Mouse (Mus musculus) stomach, embryonic 15.5 days (tissue): Measurements from ENCODE around the gene Mvb12a. TPM values are rescaled to one million over a fixed set of nuclear protein-coding genes. Genes with fewer than 3 reads are reported as not detected.

Experiments used
- ATAC-seq: fragments of 200-750 bp; cut with Nextera tagmentation; 2 replicates; pipeline ENCODE4 v1.8.0; 2017; ENCODE audit warnings: low read depth, moderate number of reproducible peaks, moderate TSS enrichment; ENCODE audit not compliant: insufficient read depth, low FRiP score
- H3K27ac ChIP-seq: fragments of 300-500 bp; sonication (generic); 2 replicates; pipeline ENCODE4 v1.5.1; 2015; ENCODE audit warnings: mild to moderate bottlenecking, inconsistent platforms
- H3K27me3 ChIP-seq: fragments of 300-500 bp; sonication (generic); replicated peaks from 2 replicates; pipeline ENCODE4 v1.6.1; 2015; ENCODE audit warnings: inconsistent platforms
- H3K36me3 ChIP-seq: fragments of 300-500 bp; sonication (generic); 2 replicates; pipeline ENCODE4 v1.6.1; 2015; ENCODE audit warnings: inconsistent platforms
- H3K4me1 ChIP-seq: fragments of 300-500 bp; sonication (generic); 2 replicates; pipeline ENCODE4 v1.6.1; 2015; ENCODE audit warnings: inconsistent platforms
- H3K4me2 ChIP-seq: fragments of 300-500 bp; sonication (generic); 2 replicates; pipeline ENCODE4 v1.6.1; 2015; ENCODE audit warnings: mild to moderate bottlenecking, inconsistent platforms
- H3K4me3 ChIP-seq: fragments of 300-500 bp; sonication (generic); replicated peaks from 2 replicates; pipeline ENCODE4 v1.5.1; 2015; ENCODE audit warnings: inconsistent platforms
- H3K9ac ChIP-seq: fragments of 300-500 bp; sonication (generic); 2 replicates; pipeline ENCODE4 v1.6.1; 2015; ENCODE audit warnings: inconsistent platforms
- H3K9me3 ChIP-seq: fragments of 300-500 bp; sonication (generic); 2 replicates; pipeline ENCODE4 v1.6.1; 2016; ENCODE audit warnings: inconsistent platforms
- WGBS: fragments of 180-500 bp; shearing (Covaris S2); methylation state at CpG from one replicate; pipeline ENCODE4 v1.1.7; 2015; 5-methylcytosine and 5-hydroxymethylcytosine counted together
- polyA plus RNA-seq: library from polyadenylated mRNA; unstranded; fragments of >200 nt; fragmentation: Nextera tagmentation; extraction: Ambion mirVana; gene quantifications from 2 replicates; pipeline ENCODE4 v1.2.1, GENCODE M21; 2015

Gene Mvb12a
- polyA plus RNA-seq, 1 experiment from 2014 or later = 97.6 TPM

DNA sequence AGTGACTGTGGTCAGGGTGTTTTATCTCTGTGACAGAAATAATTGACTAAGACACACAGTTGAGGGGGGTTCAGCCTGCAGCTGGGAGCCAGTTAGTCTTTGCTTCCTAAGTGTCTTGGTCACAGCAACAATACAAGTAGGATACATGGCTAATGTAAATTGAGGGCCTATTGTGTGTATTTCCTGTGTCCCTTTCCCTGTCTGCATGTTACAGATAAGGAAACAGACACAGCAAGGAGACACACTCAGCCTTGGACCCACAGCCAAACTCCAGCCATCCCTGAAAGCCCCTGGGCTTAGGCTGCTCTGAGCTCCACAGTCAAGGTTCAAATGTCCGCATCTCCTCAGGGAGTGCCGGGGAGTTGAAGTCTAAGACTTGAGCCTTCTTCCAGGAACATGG lies 11.9 kb downstream of the Mvb12a start:
- Histone ChIP-seq H3K27me3 (peaks cover 29% of the 10 kb centered on the region), H3K9me3 (no peaks in the 10 kb centered on the region), H3K4me3 (no peak overlapping the region), H3K4me1 (peaks cover 9% of the 10 kb centered on the region; the same call in 1 of the 2 replicates), H3K36me3 (no peaks in the 10 kb centered on the region), H3K27ac (no peak overlapping the region), H3K9ac (no peak overlapping the region), H3K4me2 (no peak overlapping the region)
- WGBS = 84% methylated on average over 2 of the region's 2 CpGs
- ATAC-seq = no peak

DNA sequence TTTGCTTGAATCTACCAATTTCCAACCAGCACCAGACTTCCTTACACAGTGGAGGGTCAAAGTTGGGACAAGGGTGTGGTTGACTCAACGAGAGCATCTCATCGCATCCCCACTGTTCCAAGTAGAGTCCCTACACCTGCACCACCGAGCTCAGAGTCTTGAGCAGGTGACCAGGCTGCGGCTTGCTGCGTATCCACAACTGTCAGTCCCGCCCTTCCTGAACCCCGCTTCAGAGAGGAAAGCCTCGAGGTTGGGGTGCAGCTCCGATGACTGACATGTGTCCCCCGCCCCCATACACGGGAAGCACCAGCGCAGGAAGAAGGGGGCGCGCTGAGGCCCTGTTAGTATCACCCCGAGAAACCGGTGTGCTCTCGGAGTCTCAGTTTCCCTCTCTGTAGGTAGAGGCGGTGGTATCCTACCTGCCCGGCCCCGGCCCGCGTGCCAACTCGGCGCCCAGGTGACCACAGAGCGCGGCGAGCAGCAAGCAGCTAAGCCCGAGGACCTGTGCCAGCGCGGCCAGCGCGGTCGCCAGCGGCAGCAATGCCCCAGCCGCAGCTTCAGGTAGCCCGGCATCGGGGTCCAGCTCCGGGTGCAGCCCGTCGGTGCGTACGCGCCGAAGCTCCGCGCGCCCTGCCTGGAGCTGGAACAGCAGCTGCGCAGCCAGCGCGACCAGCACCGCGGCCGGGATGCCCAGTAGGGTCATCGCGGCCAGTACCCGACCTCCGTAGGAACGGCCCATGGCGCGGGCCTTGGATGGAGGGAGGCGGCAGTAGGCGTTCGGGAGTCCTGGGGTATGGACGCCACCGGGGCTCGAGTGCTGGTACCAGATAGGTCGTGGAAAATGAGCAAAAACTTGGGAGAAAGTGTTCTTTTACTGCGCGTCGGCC lies 15.6 kb downstream of the Mvb12a start, which contains the start of gene Tmem221:
Tmem221 (minus strand) TSS at position 801 of the 887 bp plus-strand sequence.
- peak; percentile 32 for ATAC-seq
- Histone ChIP-seq H3K4me2 (peak within 1 kb of the TSS; percentile 91), H3K4me1 (peaks cover 17% of the 10 kb centered on the region; the same call in 1 of the 2 replicates), H3K27me3 (peaks cover 49% of the 10 kb centered on the region), H3K4me3 (peak within 1 kb of the TSS; percentile 48), H3K9ac (peak within 1 kb of the TSS; percentile 25; the same call in 1 of the 2 replicates), H3K27ac (no peak within 1 kb of the TSS), H3K36me3 (no peaks in the 10 kb centered on the region), H3K9me3 (no peaks in the 10 kb centered on the region)
- WGBS = 3% methylated on average over 70 of the region's 70 CpGs

DNA sequence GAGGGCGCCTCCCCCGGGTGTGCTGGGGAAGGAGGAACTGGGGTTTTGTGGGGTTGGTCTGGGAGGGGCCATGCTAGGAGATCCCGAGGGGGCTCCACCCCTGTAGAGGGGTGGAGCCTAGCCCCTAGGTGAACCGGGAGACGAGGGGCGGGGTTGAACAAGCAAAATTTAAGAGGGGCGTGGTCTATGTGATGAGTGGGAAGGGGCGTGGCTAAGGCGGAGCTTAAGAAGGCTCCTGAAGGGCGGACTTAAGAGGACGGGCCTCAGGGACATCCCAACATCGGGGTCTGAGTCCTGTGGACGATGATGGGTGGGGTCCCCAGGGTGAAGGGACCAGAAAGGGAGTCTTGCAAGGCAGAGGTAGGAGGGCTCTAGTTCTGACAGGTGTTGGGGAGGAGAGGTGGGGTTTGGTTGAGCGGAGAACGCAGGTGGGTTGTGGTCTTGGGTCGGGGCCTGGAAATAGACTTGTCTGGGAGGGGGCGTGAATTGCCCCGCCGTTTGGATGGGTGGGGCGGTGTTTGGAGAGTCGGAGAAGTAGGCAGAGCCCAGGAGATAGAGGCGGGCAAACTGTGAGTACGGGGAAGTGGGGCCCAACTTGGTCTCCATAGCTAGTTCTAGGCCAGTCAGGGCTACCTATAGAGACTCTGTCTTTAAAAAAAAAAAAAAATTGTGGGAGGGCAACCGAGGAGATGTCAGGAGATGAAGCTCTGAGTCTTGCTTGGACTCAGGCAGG lies 16.4 kb downstream of the Mvb12a start:
- 2% methylated on average over 24 of the region's 24 CpGs for whole genome bisulfite sequencing

DNA sequence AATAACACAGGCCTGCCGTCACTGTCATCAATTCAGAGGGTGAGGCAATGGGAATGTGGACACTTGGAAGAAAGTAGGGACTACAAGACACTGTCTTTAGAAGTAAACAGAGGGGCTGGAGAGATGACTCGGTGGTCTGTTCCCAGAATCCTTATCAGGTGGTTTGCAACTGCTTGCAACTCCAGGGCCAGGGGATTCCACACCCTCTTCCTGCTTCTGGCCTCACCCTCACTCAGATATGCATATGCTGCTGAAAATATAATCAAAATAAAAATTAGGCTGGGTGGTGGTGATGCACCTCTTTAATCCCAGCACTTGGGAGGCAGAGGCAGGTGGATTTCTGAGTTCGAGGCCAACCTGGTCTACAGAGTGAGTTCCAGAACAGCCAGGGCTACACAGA lies 17.3 kb downstream of the Mvb12a start:
- peaks cover 17% of the 10 kb centered on the region; the same call in 1 of the 2 replicates for H3K4me1 ChIP-seq
- H3K9me3 ChIP-seq = no peaks in the 10 kb centered on the region
- no peaks in the 10 kb centered on the region for H3K36me3 ChIP-seq
- WGBS = 64% methylated on average over 3 of the region's 3 CpGs
- no peak overlapping the region for H3K4me2 ChIP-seq
- no peak for ATAC-seq
- no peak overlapping the region for H3K9ac ChIP-seq
- H3K4me3 ChIP-seq = no peak overlapping the region
- H3K27me3 ChIP-seq = peaks cover 49% of the 10 kb centered on the region
- H3K27ac ChIP-seq = no peak overlapping the region

More for the DNA sequence above, 16.4 kb downstream of the Mvb12a start:
- Histone ChIP-seq H3K4me1 (peaks cover 17% of the 10 kb centered on the region; the same call in 1 of the 2 replicates), H3K9ac (no peak overlapping the region), H3K27ac (no peak overlapping the region), H3K27me3 (peaks cover 49% of the 10 kb centered on the region), H3K4me3 (peak overlapping the region; percentile 48), H3K36me3 (no peaks in the 10 kb centered on the region), H3K4me2 (peak overlapping the region; percentile 91), H3K9me3 (no peaks in the 10 kb centered on the region)
- peak; percentile 64 for ATAC-seq

DNA sequence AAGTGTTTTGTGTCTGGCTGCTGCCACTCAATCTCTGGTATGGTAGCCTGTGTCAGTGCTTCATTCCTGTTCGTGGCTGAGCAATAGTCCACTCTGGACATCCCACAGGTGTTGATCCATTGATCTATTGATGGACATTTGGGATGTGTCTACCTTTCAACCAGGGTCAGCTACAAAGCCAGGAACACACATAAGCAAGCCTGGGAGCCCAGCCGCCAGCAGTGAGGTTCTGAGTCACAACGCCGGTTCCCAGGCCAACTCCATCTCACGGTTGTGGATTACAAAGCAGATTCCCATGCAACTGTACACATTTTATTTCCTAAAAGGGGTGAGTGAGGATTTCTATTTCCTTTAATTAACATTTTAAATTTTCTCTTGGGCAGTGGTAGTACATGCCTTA lies 18.0 kb downstream of the Mvb12a start:
- WGBS = 83% methylated on average over 5 of the region's 5 CpGs
- H3K4me3 ChIP-seq = no peak overlapping the region
- no peak overlapping the region for H3K4me2 ChIP-seq
- no peak for ATAC-seq
- no peak overlapping the region for H3K9ac ChIP-seq
- H3K27me3 ChIP-seq = peaks cover 49% of the 10 kb centered on the region
- H3K9me3 ChIP-seq = no peaks in the 10 kb centered on the region
- no peaks in the 10 kb centered on the region for H3K36me3 ChIP-seq
- no peak overlapping the region for H3K27ac ChIP-seq
- H3K4me1 ChIP-seq = peaks cover 17% of the 10 kb centered on the region; the same call in 1 of the 2 replicates

DNA sequence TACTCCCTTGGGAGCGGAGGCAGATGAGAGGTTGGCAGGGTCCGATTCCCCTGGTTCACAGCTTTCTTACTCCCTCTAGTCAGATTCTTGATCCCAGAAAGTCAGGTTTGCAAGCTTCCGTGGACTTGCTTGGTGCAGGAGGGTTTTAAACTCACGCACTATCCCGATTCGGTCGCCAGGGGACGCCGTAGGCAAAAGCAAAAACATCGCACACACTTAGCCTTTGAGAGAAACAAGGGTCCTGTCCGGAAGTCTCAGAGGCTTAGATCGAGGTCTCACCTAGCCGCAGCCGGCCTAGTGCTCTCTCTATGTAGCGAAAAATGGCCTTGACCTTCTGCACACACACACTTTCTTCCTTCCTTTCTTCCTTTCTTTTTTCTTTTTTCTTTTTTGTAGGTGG lies 18.7 kb downstream of the Mvb12a start:
- 4% methylated on average over 15 of the region's 15 CpGs for WGBS
- peaks cover 49% of the 10 kb centered on the region for H3K27me3 ChIP-seq
- ATAC-seq = no peak; the same call in 1 of the 2 replicates

DNA sequence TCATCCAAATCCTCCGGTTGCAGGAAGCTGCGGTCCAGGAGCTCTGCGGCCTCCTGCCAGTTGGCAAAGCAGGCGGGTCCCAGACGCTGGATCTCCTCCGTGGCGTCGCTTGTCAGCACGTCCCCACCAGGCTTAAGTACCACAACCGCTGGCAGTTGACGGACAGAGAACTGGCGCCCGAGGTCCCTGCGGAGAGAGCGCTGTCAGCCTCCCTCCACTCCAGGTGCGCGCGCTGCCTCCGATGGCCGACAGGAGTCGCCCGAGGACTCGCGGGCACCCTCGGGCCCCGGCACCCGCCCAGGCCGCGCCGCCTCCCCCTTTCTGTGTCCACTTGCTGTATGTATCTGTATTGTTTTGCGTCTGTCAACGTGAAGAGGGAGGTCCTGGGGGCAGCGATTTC lies 20.0 kb downstream of the Mvb12a start:
- H3K4me1 ChIP-seq = peaks cover 17% of the 10 kb centered on the region; the same call in 1 of the 2 replicates
- no peak for ATAC-seq
- 1% methylated on average over 33 of the region's 33 CpGs for WGBS
- peaks cover 38% of the 10 kb centered on the region for H3K27me3 ChIP-seq
- peak overlapping the region; percentile 27 for H3K4me3 ChIP-seq
- H3K9me3 ChIP-seq = no peaks in the 10 kb centered on the region
- no peaks in the 10 kb centered on the region for H3K36me3 ChIP-seq
- H3K27ac ChIP-seq = no peak overlapping the region
- H3K9ac ChIP-seq = no peak overlapping the region
- H3K4me2 ChIP-seq = peak overlapping the region; percentile 60

More for the DNA sequence above, 18.7 kb downstream of the Mvb12a start:
- Histone ChIP-seq H3K36me3 (no peaks in the 10 kb centered on the region), H3K4me1 (peaks cover 17% of the 10 kb centered on the region; the same call in 1 of the 2 replicates), H3K9me3 (no peaks in the 10 kb centered on the region), H3K4me3 (no peak overlapping the region), H3K9ac (no peak overlapping the region), H3K4me2 (no peak overlapping the region), H3K27ac (no peak overlapping the region)

DNA sequence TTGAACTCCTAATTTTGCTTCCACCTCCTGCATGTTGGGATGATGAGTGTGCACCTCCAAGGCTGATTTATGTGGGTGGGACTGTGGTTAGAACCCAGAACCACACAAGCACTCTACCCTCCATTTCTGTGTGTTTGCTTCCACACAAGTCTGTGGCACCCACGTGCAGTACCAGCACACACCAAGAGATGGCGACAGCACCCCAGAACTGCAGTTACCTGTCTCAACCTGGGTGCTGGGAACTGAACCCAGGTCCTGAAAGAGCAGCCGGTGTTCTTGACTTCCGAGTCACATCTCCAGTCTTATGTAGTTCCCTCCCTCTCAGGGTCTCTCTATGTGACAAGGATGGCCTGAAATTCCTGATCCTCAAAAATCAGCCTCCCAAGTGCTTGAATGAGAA lies 21.3 kb downstream of the Mvb12a start:
- WGBS = 88% methylated on average over 4 of the region's 4 CpGs
- peaks cover 26% of the 10 kb centered on the region for H3K27me3 ChIP-seq
- H3K4me1 ChIP-seq = peaks cover 15% of the 10 kb centered on the region
- H3K27ac ChIP-seq = no peak overlapping the region
- H3K36me3 ChIP-seq = no peaks in the 10 kb centered on the region
- H3K4me2 ChIP-seq = no peak overlapping the region
- no peaks in the 10 kb centered on the region for H3K9me3 ChIP-seq
- H3K4me3 ChIP-seq = no peak overlapping the region
- ATAC-seq = no peak
- no peak overlapping the region for H3K9ac ChIP-seq

DNA sequence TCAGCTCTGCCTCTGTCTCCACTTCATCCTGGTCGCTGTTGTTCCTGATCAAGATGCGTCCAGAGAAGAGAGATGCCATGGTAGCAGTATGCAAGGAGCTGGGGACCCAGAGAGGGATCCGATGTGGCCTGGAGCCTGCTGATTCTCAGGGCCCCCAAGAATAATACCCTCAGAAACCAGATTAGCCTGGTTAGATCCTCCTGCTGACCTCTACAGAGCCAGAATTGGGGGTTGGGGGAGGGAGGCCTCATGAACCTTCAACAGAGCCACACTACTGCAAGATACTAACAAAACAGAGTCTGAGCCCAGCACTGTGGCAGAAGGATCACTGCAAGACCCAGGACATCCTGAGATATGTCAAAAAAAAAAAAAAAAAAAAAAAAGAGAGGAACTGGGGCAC lies 23.8 kb downstream of the Mvb12a start, which contains the start of gene Nxnl1:
Nxnl1 (minus strand) TSS at position 101 of the 400 bp plus-strand sequence.
- Histone ChIP-seq H3K27ac (no peak within 1 kb of the TSS), H3K27me3 (peaks cover 9% of the 10 kb centered on the region; the same call in 1 of the 2 replicates), H3K9me3 (no peaks in the 10 kb centered on the region), H3K36me3 (no peaks in the 10 kb centered on the region), H3K4me3 (no peak within 1 kb of the TSS), H3K4me2 (no peak within 1 kb of the TSS), H3K9ac (no peak within 1 kb of the TSS), H3K4me1 (peaks cover 26% of the 10 kb centered on the region)
- ATAC-seq = no peak
- 73% methylated on average over 3 of the region's 3 CpGs for WGBS

DNA sequence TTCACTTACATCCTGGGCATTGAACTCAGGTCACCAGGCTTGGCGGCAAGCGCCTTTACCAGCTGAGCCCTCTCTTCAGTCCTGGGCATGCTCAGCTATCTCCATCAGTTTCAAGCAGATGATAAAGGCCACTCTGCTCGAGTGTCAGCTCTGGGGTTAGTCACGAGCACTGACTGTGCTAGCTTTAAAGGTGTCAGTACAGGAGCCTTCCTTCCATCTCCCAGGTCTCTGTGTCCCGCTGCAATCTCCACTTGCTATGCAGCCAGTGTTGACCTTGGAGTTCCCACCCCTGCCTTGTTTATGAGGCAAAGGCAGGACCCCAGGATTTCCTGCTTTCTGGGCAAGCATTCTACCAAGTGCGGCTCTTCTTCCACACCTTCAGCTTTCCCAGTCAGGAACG lies 24.9 kb downstream of the Mvb12a start:
- Histone ChIP-seq H3K9me3 (no peaks in the 10 kb centered on the region), H3K4me1 (peaks cover 23% of the 10 kb centered on the region), H3K27me3 (peaks cover 1% of the 10 kb centered on the region; the same call in 1 of the 2 replicates), H3K9ac (no peak overlapping the region), H3K27ac (no peak overlapping the region), H3K4me2 (no peak overlapping the region), H3K4me3 (no peak overlapping the region), H3K36me3 (no peaks in the 10 kb centered on the region)
- no peak for ATAC-seq
- 73% methylated on average over 7 of the region's 7 CpGs for WGBS

DNA sequence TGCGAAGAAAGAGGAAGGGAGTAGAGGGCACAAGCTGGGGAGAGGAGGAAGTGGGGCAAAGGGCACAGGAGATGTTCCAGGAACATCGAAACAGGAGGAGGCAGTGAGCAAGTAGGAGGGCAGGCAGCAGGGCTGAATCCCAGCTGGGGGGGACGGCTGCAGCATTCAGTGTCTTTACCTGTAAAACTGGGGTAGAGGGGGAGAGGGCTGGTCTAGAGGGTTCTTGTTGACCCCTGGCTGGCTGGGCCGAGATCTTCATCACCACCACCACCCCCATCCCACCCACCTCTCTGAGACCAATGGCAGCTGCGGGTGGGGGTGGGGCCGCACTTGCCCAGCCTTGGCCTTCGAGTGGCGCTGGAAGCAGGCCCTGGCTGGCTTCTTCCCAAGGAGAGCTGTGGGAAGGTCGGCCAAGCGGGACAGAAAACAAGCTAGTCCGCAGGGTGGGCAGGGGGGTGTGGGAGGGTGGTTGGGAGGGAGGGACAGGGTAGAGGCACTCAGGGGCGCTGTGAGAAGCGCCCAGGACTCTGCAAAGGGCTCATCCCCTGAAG lies 25.7 kb downstream of the Mvb12a start, which contains the start of gene Slc27a1:
Slc27a1 (plus strand) TSS at position 496 of the 551 bp plus-strand sequence.
- Histone ChIP-seq H3K27ac (peak within 1 kb of the TSS; percentile 94), H3K4me2 (peak within 1 kb of the TSS; percentile 88), H3K4me3 (peak within 1 kb of the TSS; percentile 67), H3K36me3 (no peaks in the 10 kb centered on the region), H3K9ac (peak within 1 kb of the TSS; percentile 10; the same call in 1 of the 2 replicates), H3K9me3 (no peaks in the 10 kb centered on the region), H3K27me3 (no peaks in the 10 kb centered on the region), H3K4me1 (peaks cover 17% of the 10 kb centered on the region)
- no peak for ATAC-seq
- WGBS = 21% methylated on average over 13 of the region's 13 CpGs
